Mouse (Mus musculus): ENCODE results near the gene Kcnh2.

Gene Kcnh2

DNA sequence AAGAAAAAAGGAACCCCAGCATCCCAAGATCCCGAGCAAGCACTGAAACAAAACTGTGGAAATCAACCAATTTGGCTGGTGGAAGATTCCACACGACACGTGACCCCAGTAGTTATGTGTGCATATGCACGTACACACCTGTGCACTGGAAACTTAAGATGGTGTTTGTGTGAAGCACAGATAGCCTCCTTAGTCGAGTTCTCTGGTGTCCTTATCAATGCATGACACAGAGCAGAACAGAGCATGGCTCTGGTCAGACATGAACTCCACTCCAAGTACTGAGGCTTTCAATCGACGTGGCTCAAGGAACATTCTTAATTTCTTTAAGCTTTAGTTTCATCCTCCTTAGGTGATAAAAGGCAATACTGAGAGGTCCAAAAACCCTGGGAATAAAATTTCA is 5.1 kb downstream of the Kcnh2 start:
- DNase-seq (ENCODE audit: low spot score in 2 of 2): no peak

DNA sequence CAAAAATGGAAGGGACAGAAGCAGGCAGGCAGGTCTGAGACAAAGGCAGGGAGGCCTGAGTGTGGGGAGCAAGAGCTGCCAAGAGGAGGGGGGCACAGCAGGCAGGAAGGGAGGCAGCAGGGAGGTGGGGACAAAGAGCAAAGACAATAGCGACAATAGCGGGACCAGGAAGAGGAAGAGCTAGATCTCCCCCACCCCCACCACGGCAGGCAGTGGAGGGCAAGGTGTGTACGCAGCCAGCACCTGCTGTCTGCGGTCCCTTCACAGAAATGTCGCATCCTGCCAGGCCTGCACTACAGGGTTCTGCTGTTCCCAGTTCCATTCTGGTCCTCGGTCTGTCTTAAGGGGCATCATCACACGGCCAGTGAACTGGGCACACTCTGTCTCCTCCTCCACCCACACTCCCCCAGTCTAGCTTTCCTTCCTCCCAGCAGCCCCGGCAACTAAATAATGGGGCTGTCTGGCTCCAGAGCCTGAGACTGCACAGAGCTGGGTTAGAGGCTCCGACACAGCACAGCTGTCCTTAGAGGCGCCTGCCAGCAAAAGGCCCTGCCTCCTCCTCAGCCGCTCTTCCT is 6.8 kb downstream of the Kcnh2 start:
- DNase-seq (ENCODE audit: low spot score in 2 of 2): no peak

DNA sequence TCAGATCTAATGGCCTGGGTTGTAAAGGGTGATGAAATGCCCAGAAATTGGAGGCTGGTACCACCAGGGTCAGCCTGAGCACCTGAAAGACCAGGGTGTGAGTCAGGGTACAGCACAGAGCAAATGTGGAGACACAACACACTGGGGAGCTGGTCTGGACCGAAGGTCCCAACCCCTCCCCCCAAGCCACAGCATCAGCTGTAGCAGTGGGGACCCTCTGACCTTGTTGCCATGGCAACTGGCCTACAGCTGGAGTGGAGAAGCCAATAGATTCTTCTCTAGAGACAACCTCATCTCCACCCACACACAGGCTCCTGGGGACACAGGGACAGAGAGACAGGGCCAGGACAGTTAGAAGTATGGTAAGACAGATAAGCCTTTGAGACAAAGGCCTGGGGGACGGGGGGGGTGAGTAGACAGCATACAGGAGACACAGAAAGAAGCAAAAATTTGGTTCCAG is 7.4 kb downstream of the Kcnh2 start:
- DNase-seq (ENCODE audit: low spot score in 2 of 2): peak in 1 of 2 experiments; percentile 37

DNA sequence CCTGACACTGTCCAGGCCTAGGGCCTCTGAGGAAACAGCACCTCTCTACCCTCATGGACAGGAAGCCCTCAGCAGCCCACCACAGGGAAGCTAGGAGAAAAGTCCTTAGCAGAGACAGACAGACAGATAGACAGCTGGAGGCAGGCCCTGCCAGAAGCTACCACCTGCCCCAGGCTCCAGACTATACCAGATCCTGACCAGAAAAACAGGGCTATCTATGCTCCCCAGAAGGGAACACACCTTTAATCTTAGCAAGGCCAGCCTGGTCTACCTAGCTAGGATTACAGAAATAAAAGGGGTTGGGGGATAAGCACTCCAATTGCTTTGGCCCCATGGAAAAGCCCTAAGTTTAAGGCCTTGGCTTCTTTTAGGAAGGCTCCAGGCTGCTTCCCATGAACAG is 8.0 kb downstream of the Kcnh2 start:
- no peak for DNase-seq (ENCODE audit: low spot score in 2 of 2)

GRCm38 (mm10) chr5:24342966-24343365 is 8.4 kb downstream of the Kcnh2 start:
- DNase-seq (ENCODE audit: low spot score in 2 of 2): no peak

DNA sequence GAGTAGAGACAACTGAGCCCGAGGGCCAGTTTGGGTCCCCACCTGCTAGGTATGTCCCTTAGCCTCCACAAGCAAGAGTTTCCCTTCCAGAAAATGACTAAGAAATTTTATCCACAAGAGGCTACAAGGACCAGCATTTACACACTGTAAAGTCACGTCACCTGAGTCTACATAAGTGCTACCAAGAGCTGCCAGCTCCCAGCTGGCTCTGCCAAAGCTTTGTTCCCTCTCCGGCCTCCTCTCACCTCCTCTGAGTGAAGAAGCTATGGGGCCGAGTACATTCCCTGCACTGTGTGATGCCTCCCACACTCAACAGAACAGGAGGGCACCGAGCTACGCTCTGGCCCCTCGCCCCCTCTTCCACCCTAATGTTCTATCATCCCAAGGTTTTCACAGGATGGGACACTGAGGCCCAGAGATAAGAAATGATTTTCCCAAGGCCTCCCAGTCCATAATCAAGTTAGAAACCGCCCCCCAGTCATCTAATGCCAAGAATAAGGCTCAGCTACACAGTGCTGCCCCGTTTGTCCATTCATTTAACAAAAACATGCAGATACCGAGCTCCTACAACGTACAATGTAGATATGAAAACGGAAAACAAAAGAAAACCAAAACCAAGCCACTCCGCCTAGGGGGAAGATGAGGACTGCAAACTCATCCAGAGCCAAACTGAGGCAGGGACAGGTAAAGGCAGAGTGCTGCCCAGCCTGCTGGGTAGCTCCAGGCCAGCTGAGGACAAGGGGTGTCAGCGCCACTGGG is 9.0 kb downstream of the Kcnh2 start:
- no peak for DNase-seq (ENCODE audit: low spot score in 2 of 2)

DNA sequence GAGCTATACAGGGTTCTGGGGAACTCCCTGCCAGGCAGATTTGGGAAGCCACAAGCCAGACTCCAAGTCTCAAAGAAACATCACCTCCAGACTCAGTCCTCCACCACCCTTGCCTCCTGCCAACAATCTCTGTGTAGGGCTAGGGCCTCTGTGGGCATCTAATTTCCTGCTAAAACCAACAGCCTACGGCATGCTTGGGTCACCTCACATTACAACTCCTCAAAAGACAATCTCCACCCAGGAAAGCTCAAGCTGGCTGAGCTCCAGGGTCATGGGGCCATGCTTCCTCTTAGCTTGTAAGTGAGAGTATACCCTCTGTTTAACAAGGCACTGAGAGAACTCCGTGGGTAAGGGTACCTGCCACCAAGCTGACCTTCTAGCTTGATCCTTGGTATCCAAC is 13.6 kb downstream of the Kcnh2 start:
- DNase-seq (ENCODE audit: low spot score in 2 of 2): no peak

DNA sequence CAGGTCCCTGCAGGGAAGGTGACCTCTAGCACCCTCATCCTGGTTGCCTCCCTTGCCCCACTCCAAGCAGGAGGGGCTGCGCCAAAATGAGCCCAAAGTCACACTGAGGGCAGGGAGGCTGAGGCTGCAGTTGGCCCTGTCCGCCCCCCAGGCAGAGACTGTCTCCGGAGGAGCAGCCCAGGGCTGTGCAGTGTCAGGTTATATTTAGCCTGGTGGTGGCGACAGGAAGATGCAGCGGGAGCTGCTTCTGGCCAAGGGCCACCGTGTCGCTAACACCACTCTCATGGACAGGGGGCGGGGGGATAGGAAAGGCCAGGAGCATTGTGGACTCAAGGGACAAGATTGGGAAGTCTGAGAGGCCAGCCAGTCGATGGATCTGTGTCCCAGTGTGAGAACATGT is 14.0 kb downstream of the Kcnh2 start:
- no peak for DNase-seq (ENCODE audit: low spot score in 2 of 2)

DNA sequence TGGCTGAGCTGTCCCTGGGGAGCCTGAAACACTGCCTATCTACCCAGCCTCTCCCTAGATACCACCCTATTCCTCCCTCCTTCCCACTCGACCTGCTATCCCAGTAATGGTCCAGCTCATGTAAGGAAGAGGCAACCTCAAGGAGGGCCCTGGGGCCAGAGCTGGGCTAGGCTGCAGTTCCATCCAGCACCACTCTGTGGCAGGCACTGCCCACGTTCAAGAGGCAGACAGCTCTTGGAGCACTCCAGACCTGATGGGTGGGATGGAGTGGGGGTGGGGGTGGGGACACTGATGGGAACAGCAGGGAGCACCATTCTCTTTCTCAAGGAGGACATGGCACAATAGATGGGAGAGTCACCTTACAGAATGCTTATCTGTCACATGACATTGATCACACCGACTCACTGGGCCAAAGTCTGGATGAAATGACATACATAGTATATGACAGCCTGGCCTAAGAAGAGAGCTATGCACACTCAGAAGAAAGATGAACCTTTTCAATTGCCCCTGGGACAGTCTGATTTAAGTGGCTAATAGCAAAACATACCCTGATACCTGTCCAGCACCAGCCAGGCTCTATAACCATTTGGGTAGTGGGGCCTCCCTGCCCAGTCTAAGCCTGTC is 15.4 kb downstream of the Kcnh2 start:
- peak in 1 of 2 experiments; percentile 68 for DNase-seq (ENCODE audit: low spot score in 2 of 2)

DNA sequence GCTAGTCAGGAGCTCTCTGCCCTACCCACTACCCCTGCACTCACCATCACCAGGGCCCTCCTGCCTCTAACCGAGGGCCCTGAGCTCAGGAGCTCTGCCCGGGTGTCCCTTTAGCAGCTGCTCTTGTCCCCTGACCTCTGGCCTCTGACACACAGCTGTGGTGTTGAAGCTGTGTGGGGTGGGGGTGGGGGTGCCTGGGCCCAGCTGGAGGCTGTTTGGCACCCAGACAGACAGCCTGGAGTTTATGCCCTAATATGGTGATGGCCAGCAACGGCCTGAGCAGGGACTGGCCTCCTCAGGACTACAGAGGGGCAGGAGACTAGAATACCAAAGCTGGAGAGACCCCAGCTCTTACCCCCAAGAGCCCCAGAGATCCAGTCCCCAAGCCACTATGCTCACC is 16.7 kb downstream of the Kcnh2 start:
- DNase-seq (ENCODE audit: low spot score in 2 of 2): no peak

GRCm38 (mm10) chr5:24332401-24332800 is 19.0 kb downstream of the Kcnh2 start:
- no peak for DNase-seq (ENCODE audit: low spot score in 2 of 2)

DNA sequence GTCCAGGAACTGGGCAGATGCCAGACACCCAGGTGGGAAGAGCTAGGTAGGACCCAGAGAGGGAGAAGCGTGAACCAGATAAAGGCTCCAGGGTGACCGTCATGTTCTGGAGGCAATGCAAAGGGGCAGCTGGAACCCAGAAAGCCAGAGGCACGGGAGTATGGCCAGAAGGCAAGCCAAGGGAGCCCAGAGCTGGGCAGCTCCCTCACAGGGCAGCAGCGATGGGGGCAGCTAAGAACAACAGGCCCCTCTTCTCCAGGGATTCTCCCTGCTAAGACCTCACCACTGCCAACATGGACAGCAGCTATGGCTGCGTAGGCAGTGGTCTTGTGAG is 21.5 kb downstream of the Kcnh2 start:
- no peak for DNase-seq (ENCODE audit: low spot score in 2 of 2)

- DNase-seq (ENCODE audit: low spot score in 2 of 2): peak; percentile 55 to 80
Observed at GRCm38 (mm10) chr5:24329212-24329964, 22.0 kb downstream of the Kcnh2 start.

DNA sequence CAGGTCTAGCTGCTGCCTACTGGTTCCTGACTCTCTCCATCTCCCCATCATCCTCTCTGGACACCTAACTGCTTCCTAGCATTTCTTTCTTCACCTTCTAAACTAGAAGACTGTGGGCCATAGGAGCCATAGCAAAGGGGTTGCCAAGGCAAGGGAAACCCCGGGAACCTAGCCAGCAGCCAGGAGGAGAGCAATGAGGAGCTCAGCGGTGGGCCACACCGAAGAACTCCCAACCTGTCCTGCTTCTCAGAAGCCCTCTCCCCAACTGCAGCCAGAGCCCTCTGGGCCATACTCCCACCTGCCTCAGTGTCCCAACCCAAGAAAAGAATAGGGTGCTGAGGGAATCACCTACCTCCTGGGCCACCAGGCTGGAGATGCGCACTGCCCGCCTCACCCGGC is 22.6 kb downstream of the Kcnh2 start:
- peak in 1 of 2 experiments; percentile 58 for DNase-seq (ENCODE audit: low spot score in 2 of 2)

DNA sequence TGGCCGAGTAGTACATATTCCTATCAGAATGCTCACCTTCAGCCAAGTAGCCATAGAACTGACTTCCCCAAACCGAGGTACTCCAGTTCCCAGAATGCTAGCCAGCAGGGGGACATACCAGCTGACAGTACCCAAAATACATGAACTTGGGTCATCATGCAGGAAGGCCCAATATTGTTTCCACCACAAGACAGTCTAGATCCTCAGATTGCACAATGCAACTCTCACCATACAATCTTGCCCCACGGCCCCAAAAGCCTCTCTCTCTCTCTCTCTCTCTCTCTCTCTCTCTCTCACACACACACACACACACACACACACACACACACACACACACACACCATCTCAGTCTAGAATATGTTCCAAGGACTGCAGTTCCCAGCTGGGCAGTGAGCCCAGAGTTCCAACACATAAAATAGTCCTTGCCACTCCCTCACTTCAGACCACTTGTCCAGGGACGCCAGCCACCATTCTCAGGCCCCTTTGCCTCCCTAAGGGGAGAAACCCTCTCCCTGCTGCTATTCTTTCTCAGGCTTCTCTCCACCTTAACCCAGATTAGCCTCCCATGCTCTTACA is 24.5 kb downstream of the Kcnh2 start:
- DNase-seq (ENCODE audit: low spot score in 2 of 2): no peak

DNA sequence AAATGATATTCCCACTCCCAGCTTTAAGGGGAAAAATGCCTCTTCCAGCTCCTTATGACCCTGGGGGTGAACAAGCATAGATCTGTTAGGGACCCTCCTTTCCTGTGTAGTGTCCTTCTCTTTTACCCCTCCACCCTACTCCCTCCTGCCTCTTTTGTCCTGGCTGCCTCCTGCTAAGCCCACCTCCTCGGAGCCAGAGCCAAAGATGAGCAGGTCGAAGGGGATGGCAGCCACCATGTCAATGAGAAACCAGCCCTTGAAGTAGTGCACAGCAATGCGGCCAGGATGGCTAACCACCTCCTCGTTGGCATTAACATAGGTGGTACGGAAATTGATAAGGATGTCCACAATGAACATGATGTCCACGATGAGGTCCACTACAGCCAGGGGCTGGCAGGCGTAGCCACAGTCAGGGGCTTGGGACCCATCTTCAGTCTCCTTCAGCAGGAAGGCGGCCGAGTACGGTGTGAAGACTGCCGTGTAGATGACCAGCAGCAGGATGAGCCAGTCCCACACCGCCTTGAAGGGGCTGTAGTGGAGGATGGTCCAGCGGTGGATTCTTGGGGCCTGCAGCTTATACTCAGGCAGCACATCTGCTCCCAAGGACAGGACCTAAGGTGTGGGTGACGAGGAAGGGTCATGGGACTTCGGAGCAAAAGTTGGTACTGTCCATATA is 25.1 kb downstream of the Kcnh2 start:
- no peak for DNase-seq (ENCODE audit: low spot score in 2 of 2)

- no peak for DNase-seq (ENCODE audit: low spot score in 2 of 2)
Observed at GRCm38 (mm10) chr5:24325251-24325650, 26.2 kb downstream of the Kcnh2 start.

- DNase-seq (ENCODE audit: low spot score in 2 of 2): no peak
Observed at GRCm38 (mm10) chr5:24321711-24322682, 29.4 kb downstream of the Kcnh2 start.

GRCm38 (mm10) chr5:24320894-24321293 is 30.5 kb downstream of the Kcnh2 start:
- DNase-seq (ENCODE audit: low spot score in 2 of 2): no peak

DNA sequence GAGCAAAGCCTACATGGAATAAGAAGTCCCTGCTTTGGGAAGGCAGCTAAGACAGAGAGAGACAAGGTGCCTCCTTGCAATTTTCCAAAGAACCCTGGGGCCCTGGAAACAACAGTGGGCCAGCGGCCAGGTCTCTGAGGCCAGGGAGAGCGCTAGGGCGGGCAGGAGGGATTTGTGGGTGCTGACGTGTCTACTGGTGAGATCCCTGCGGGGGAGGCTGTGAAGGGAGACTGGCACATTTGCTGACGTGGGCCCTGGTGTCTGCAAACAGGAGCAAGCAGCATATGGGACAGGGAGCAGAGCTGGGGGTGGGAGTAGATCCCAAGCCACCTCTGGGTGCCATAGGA is 31.0 kb downstream of the Kcnh2 start:
- no peak for DNase-seq (ENCODE audit: low spot score in 2 of 2)
